Comparison of ENCODE assay signal across 12 mouse cellular contexts in the genomic region with DNA sequence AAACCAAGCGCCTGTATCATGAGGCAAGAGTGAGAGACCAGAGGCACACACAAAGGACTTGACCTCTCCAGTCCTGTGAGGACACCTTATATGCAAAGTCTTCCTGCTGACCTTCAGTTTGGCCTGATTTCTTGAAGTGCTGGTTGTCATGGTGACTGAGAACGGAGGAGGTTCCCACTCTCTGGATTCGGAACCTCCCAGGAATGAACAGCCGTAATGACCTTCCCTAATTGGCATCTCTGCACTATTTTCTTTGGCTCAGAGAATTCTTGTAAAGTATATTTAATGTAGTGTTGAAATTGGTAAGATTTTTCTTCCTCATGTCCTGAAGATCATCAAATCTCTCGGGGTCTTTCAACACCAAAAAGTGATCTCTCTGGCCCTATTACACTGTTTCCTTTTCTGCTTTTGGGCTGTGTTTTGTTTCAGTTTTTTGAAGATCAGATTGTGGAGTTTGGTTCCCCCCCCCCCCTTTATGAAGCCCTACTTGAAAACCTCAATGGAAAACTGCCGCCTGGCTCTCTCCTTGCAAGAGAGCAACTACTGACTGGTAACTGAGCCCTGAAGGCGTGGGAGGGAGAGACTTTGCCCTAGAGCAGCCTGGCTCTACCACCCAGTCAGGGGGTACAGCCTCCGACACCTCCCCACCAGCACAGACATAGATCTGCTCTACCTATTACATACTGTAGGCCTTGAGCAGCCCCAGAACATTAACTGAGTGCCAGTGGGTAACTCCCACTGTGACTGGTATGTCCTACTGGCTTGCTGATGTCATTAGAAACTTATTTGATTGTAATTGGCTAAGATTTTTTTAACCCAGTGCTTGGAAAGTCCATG.
DNase-seq lines count a peak whose midpoint lies in the region; ATAC-seq lines count a peak whose summit lies in the region.
"Had no signal": no experiment of that assay in that cellular context is flagged by ENCODE, and none has a peak within 500 bp of the region (broad histone marks: within the 10 kb centered on the region; RNA-seq: fewer than 3 reads in every experiment).

No protein-coding gene starts in this region.

- no peaks in the 10 kb centered on the region for H3K9me3 ChIP-seq in kidney, embryonic 16.5 days (ENCODE audit: low read length)
- no peaks in the 10 kb centered on the region for H3K9me3 ChIP-seq in embryonic facial prominence, embryonic 11.5 days (replicated peaks; ENCODE audit: control insufficient read depth, low read length)

- H3K9ac ChIP-seq in kidney, embryonic 16.5 days (replicated peaks; ENCODE audit: low read length), result no peak overlapping the region
- no peak overlapping the region for H3K9ac ChIP-seq in embryonic facial prominence, embryonic 11.5 days (replicated peaks; ENCODE audit: low read length)

- H3K27me3 ChIP-seq in kidney, embryonic 16.5 days (ENCODE audit: insufficient read depth, low read length), result no peaks in the 10 kb centered on the region
- H3K27me3 ChIP-seq in embryonic facial prominence, embryonic 11.5 days (ENCODE audit: control insufficient read depth, insufficient read depth, low read length), result no peaks in the 10 kb centered on the region

- H3K4me3 ChIP-seq in kidney, embryonic 16.5 days (ENCODE audit: low read length), result no peak overlapping the region
- H3K4me3 ChIP-seq in embryonic facial prominence, embryonic 11.5 days (ENCODE audit: low read depth, low read length), result no peak overlapping the region

- H3K4me1 ChIP-seq in kidney, embryonic 16.5 days (ENCODE audit: insufficient read depth, low read length), result 0 out of 2 replicates have a peak, but pooled peaks cover 11% of the 10 kb centered on the region
- H3K4me1 ChIP-seq in embryonic facial prominence, embryonic 11.5 days (ENCODE audit: control insufficient read depth, insufficient read depth, low read length), result no peaks in the 10 kb centered on the region

- DNase-seq in embryo, embryonic 10 days (ENCODE audit: low spot score), result peak; percentile 48
- no peak for DNase-seq in embryo, embryonic 9.5 days (ENCODE audit: extremely low spot score)
- DNase-seq in kidney, adult 18-20 months, result no peak
- DNase-seq in 3134 (ENCODE audit: extremely low read depth, insufficient read length, low spot score), result peak; percentile 10
- peak; percentile 10 for DNase-seq in embryonic facial prominence, embryonic 11.5 days (ENCODE audit: low spot score)
- no peak for DNase-seq in spleen, postnatal 10 days (ENCODE audit: low spot score in 2 of 2)
- no peak for DNase-seq in cerebellum, adult 8-10 months
- DNase-seq: B cell, adult 2 months; cerebellum, adult 9-11 months; thymus, postnatal 14 days had no signal

- no peak overlapping the region for H3K4me2 ChIP-seq in kidney, embryonic 16.5 days (replicated peaks; ENCODE audit: low read depth, low read length)
- no peak overlapping the region for H3K4me2 ChIP-seq in embryonic facial prominence, embryonic 11.5 days (ENCODE audit: low read depth, low read length)
- H3K4me2 ChIP-seq: liver, embryonic 11.5 days had no signal

- peak overlapping the region; percentile 29; the same call in 1 of the 2 replicates for H3K27ac ChIP-seq in kidney, embryonic 16.5 days (ENCODE audit: low read length)
- H3K27ac ChIP-seq in embryonic facial prominence, embryonic 11.5 days (replicated peaks; ENCODE audit: low read depth, low read length), result no peak overlapping the region

- ATAC-seq in kidney, embryonic 16.5 days (ENCODE audit: low FRiP score, low TSS enrichment), result peak; percentile 79; the same call in 1 of the 2 replicates
- no peak for ATAC-seq in embryonic facial prominence, embryonic 11.5 days (replicated peaks; ENCODE audit: insufficient number of reproducible peaks, low FRiP score, low TSS enrichment, low read depth)

- WGBS in kidney, embryonic 16.5 days, result 37% methylated on average over 8 of the region's 8 CpGs
- 47% methylated on average over 8 of the region's 8 CpGs for WGBS in embryonic facial prominence, embryonic 11.5 days

- H3K36me3 ChIP-seq in kidney, embryonic 16.5 days (ENCODE audit: insufficient read depth, low read length), result no peaks in the 10 kb centered on the region
- no peaks in the 10 kb centered on the region for H3K36me3 ChIP-seq in embryonic facial prominence, embryonic 11.5 days (replicated peaks; ENCODE audit: control insufficient read depth, insufficient read depth, low read depth, low read length)

Comparison
In these comparisons a context has a peak if more than half of its experiments do, and no peak if none do; other contexts are left out.
1. DNase-seq: peak in embryo, embryonic 10 days (single experiment), 3134 (single experiment) and embryonic facial prominence, embryonic 11.5 days (single experiment); none in embryo, embryonic 9.5 days (single experiment), kidney, adult 18-20 months (single experiment), spleen, postnatal 10 days (0 of 2) and cerebellum, adult 8-10 months (single experiment).